Mouse (Mus musculus) bone marrow, adult 2 months (tissue): ENCODE measurements around the gene App. TPM values are rescaled to one million over a fixed set of nuclear protein-coding genes. Genes with fewer than 3 reads are reported as not detected.

Experiments
- H3K27ac ChIP-seq: fragments of 200-500 bp; 2 replicates; pipeline ENCODE4 v1.5.1; 2012; ENCODE audit warnings: low read depth, mild to moderate bottlenecking, control low read depth, inconsistent platforms, low read length; ENCODE audit not compliant: control insufficient read depth, poor library complexity, insufficient read depth
- H3K4me1 ChIP-seq: fragments of 200-500 bp; 2 replicates; pipeline ENCODE4 v1.6.1; 2011; ENCODE audit warnings: low read length; ENCODE audit not compliant: control insufficient read depth, insufficient read depth
- H3K4me3 ChIP-seq: fragments of 200-500 bp; replicated peaks from 2 replicates; pipeline ENCODE3; 2011; ENCODE audit warnings: mild to moderate bottlenecking, low read depth, low read length, control low read depth; ENCODE audit not compliant: control insufficient read depth
- CTCF ChIP-seq: fragments of 200-500 bp; IDR thresholded peaks from 2 replicates; pipeline ENCODE4 v1.5.1; 2011; ENCODE audit warnings: low read length, control low read depth; ENCODE audit not compliant: control insufficient read depth, insufficient read depth
- POLR2A ChIP-seq: fragments of 200-500 bp; IDR thresholded peaks from 2 replicates; pipeline ENCODE4 v1.6.1; 2011; ENCODE audit warnings: low read depth, mild to moderate bottlenecking, control low read depth, low read length, borderline replicate concordance; ENCODE audit not compliant: control insufficient read depth
- WGBS: fragments of 180-500 bp; shearing (Covaris S2); methylation state at CpG from one replicate; pipeline ENCODE4 v1.1.7; 2018; 5-methylcytosine and 5-hydroxymethylcytosine counted together
- polyA plus RNA-seq: library from polyadenylated mRNA; stranded (reverse); fragments of >200 nt; gene quantifications from 2 replicates; pipeline ENCODE4 v1.2.4, GENCODE M21; 2011; ENCODE audit warnings: low replicate concordance; ENCODE audit not compliant: missing spikeins, insufficient read depth, insufficient read length

App gene
- polyA plus RNA-seq, 1 experiment: 31.4 TPM

DNA sequence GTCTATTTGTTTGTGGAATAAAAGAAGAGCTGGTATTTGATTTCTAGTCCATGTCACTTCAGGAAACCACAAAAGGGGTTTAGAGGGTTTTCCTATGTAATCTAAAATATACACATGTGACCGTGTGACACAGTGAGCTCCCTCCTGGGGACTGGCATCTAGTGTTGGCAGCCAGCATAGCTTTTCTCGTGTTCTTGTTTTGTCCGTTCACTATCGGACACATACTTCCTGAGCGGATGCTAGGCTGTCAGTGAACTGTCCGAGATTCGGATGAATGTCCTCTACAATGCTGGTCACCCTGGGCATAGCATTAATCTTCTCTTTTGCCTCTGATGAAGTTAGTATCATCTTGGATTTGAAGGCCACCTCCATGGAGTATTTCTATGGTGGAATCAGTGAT is 180.7 kb downstream of the App start:
- Histone ChIP-seq H3K27ac (no peak overlapping the region), H3K4me3 (no peak overlapping the region), H3K4me1 (no peaks in the 10 kb centered on the region; the same call in 1 of the 2 replicates)
- WGBS: 66% methylated on average over 7 of the region's 7 CpGs
- TF ChIP-seq CTCF (no peak), POLR2A (no peak)

DNA sequence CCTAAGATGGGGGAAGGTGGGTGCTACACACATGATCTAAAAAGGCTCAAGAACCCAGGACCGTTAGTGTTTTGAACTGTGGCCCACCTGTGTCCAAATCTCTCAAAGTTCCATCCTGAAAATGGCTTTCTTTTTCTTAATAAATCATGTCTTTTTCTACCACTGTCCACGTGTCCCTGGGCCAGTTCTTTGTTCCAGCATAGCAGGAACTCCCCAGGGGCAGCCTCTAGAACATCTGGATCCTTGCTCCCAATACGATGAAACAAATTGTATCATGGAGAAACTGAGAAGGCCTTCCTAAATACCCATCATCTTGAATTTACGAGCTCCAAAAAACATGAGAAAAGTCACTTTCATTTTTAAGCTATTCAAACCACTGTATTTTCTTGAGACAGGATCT is 182.6 kb downstream of the App start:
- Histone ChIP-seq H3K4me3 (no peak overlapping the region), H3K4me1 (no peaks in the 10 kb centered on the region; the same call in 1 of the 2 replicates), H3K27ac (no peak overlapping the region)
- TF ChIP-seq CTCF (no peak), POLR2A (no peak)
- 61% methylated on average over 4 of the region's 4 CpGs for WGBS

DNA sequence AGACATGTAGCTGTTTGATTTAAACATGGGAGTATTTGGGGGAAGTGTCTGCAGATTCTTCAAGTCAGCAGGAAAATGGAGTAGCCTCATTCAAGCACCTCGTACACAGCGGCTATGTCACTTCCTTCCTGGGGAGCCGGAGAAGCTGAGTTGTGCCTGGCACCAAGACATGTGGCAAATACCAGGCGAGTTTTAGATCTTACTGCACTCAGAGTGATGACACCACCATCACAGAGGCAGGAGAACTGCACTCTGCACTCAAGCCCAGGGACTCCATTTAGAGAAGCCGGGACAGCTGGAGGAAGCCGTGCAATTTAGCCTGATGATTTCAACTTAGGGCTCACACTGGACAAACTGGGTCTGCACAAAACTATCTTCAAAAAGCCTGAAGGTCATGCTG is 183.6 kb downstream of the App start:
- TF ChIP-seq POLR2A (no peak), CTCF (no peak)
- H3K27ac ChIP-seq: no peak overlapping the region
- H3K4me1 ChIP-seq: no peaks in the 10 kb centered on the region
- WGBS: 12% methylated on average over 6 of the region's 6 CpGs
- H3K4me3 ChIP-seq: no peak overlapping the region

DNA sequence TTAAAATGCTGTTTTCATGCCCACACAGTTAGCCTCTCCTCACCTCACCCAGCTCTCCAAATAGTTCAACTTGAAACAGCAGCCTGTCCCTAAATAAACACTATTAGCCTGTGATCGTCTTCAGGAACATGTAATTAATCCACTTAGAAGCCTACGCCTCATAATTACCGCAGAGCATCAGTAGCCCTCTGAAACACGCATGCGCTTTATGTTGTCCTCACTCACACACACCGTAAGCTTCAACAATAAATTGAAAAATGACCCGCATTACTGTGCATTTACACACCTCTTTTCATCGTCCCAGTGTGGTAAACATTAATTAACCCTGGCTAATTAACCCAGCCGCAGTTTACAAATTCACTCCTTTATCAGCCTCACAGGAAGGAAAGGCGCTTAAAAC is 184.1 kb downstream of the App start:
- TF ChIP-seq POLR2A (no peak), CTCF (no peak)
- 75% methylated on average over 10 of the region's 10 CpGs for WGBS
- no peak overlapping the region for H3K27ac ChIP-seq
- H3K4me3 ChIP-seq: no peak overlapping the region
- no peaks in the 10 kb centered on the region for H3K4me1 ChIP-seq

DNA sequence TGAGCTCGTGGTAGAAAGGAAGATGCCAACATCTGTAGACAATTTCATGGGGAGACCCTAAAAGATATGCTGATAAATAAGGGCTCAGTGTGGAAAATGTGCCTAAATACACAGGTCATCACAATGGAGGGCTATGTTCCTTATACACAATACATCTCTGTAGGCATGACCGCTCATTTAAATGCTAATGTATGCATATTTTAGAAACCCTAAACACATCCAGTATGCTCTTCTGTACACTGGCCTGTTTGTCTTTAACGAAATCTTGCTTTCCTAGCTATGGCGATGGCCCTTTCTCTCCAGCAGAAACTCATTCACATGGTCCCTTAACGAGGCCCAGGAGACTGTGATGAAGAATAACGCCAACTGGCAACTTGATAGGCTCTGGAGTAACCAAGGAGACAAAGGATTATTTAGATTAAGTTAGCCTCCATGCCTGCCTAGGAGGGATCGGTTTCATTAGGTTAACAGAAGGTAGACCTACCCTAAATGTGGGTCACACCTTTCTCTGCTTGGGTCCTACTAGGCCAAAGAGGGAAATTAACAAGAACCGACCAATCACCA is 185.8 kb downstream of the App start:
- Histone ChIP-seq H3K4me1 (no peaks in the 10 kb centered on the region), H3K4me3 (no peak overlapping the region), H3K27ac (no peak overlapping the region)
- TF ChIP-seq POLR2A: no peak
- TF ChIP-seq CTCF: no peak
- WGBS: 83% methylated on average over 8 of the region's 8 CpGs

DNA sequence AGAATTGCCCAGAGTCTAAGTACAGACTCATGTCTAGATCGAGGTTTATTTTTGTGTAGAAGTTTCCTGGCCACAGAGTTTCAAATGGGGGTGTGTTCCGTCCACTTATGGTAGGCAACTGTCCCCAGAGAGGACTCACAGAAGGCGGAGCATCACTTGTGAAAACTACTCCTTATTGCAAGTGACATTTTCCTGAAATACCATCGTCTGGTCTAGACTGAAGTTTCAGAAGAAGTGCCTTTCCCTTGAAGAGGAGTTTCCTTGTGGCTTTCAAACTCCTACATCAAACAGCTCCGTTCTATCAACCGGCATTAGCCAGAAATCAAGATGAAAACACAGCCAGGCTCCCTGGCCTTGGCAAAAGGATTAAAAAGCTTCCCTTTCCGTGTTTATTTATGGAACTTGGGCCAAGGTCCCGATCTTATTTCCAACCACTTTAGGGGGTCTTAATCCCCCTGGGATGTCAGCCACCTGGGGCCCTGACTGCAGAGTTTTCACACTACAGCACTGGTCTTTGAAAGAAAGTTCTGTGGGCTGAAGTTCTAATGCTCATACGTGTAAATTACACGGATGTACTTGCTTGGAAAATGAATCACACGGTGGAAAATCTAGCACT is 187.4 kb downstream of the App start:
- no peak overlapping the region for H3K4me3 ChIP-seq
- no peak overlapping the region for H3K27ac ChIP-seq
- TF ChIP-seq POLR2A (no peak), CTCF (no peak)
- H3K4me1 ChIP-seq: no peaks in the 10 kb centered on the region
- 77% methylated on average over 11 of the region's 11 CpGs for WGBS

DNA sequence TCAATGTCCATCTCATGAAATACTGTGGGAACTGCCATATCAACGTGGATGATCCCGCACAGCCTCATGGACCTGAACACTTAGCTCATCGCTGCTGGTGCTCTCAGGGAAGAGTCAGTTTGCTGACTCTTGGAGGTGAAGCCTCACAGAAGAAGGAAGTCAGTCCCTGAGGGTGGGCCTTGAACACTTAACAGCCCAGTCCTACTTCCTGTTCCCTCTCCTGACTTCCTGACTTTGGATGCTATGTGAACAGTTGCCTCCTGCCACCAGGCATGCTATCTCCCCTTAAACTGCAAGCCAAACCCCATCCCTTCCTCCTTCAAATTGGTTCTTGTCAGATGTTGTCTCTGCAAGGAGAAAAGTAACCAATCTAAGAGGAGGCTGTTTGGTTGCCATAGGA is 188.2 kb downstream of the App start:
- WGBS: 84% methylated on average over 3 of the region's 3 CpGs
- no peak overlapping the region for H3K4me3 ChIP-seq
- H3K4me1 ChIP-seq: no peaks in the 10 kb centered on the region
- H3K27ac ChIP-seq: no peak overlapping the region
- no peak for TF ChIP-seq POLR2A
- TF ChIP-seq CTCF: no peak

DNA sequence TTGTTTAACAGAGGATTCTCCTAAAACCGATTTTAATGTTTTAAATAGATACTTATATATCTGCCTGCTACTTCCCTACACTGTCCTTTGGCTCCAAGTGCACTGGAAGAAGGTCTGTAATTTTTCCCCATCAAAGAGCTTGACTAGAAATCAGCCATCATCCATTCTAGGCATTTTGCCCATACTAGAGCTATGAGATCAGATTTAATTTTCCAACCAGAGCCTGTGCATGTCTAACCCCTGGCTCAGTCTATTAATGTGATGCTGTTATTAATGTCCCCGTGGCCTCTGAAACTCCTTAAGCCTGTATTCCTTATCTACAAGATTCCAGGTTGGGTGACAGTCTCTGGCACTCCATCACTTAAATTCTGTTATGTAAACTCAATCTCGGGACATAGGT is 190.1 kb downstream of the App start:
- WGBS: 71% methylated on average over 3 of the region's 3 CpGs
- no peak for TF ChIP-seq CTCF
- Histone ChIP-seq H3K4me3 (no peak overlapping the region), H3K27ac (no peak overlapping the region), H3K4me1 (no peaks in the 10 kb centered on the region)

DNA sequence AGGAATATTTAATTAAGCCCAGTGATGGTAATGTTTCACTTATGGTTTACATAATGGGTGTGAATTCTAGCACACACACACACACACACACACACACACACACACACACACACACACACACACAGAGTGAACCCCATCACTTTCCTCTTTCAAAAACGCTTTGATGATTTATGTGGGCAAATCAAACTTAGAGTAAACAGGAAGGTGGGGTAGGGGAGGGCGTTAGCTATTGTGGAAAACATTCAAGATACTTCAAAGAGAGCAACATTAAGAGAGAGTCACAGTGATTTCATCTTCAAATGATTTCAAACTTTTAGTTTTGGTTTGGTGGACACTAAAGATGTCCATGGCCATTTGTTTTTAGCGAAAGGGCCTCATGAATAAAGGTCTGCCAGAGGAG is 191.0 kb downstream of the App start:
- WGBS: 51% methylated on average over 3 of the region's 3 CpGs
- no peak overlapping the region for H3K27ac ChIP-seq
- H3K4me1 ChIP-seq: no peaks in the 10 kb centered on the region
- no peak for TF ChIP-seq POLR2A
- no peak for TF ChIP-seq CTCF
- H3K4me3 ChIP-seq: no peak overlapping the region
